Mouse (Mus musculus) thymus, postnatal 36 days (tissue): ENCODE data around the gene Rrp7a.
A peak's percentile ranks its signal among the peaks of the same experiment; 100 is the strongest.

Experiments used
- DNase-seq, 2 experiments: peaks; one replicate each; pipeline ENCODE4 v3.0.0; 2022; ENCODE audit warnings: mixed read lengths in 2 of 2

Rrp7a gene

GRCm38 (mm10) chr15:83111290-83111689 is 11.3 kb downstream of the Rrp7a start:
- DNase-seq, result no peak

GRCm38 (mm10) chr15:83107814-83108213 is 14.8 kb downstream of the Rrp7a start:
- DNase-seq, result no peak

GRCm38 (mm10) chr15:83106426-83106825 is 16.2 kb downstream of the Rrp7a start:
- DNase-seq, result no peak

GRCm38 (mm10) chr15:83103111-83103510 is 19.5 kb downstream of the Rrp7a start:
- DNase-seq, result no peak

GRCm38 (mm10) chr15:83100332-83100662 is 22.3 kb downstream of the Rrp7a start:
- no peak for DNase-seq

GRCm38 (mm10) chr15:83099533-83100331 is 22.9 kb downstream of the Rrp7a start:
- DNase-seq, result peak; percentile 95 to 96

- DNase-seq, result peak in 1 of 2 experiments; percentile 24
Observed at GRCm38 (mm10) chr15:83095950-83096349, 26.7 kb downstream of the Rrp7a start.

- DNase-seq, result no peak
Observed at GRCm38 (mm10) chr15:83093687-83094086, 28.9 kb downstream of the Rrp7a start.

GRCm38 (mm10) chr15:83090874-83091273 is 31.7 kb downstream of the Rrp7a start:
- no peak for DNase-seq

GRCm38 (mm10) chr15:83089429-83089605 is 33.3 kb downstream of the Rrp7a start, which contains the start of gene Serhl:
TSS of gene Serhl (plus strand) at chr15:83089506.
- DNase-seq, result no peak

- DNase-seq, result no peak
Observed at GRCm38 (mm10) chr15:83088495-83089428, 33.8 kb downstream of the Rrp7a start.

GRCm38 (mm10) chr15:83086636-83087328 is 35.8 kb downstream of the Rrp7a start:
- DNase-seq, result no peak

GRCm38 (mm10) chr15:83085901-83086300 is 36.7 kb downstream of the Rrp7a start:
- peak; percentile 60 to 65 for DNase-seq

- peak; percentile 36 to 52 for DNase-seq
Observed at GRCm38 (mm10) chr15:83084022-83084640, 38.5 kb downstream of the Rrp7a start.

- no peak for DNase-seq
Observed at GRCm38 (mm10) chr15:83083530-83083929, 39.1 kb downstream of the Rrp7a start.

- peak; percentile 16 to 24 for DNase-seq
Observed at GRCm38 (mm10) chr15:83075607-83076525, 46.7 kb downstream of the Rrp7a start.

- DNase-seq, result no peak
Observed at GRCm38 (mm10) chr15:83074179-83074578, 48.4 kb downstream of the Rrp7a start.

GRCm38 (mm10) chr15:83071752-83072151 is 50.8 kb downstream of the Rrp7a start:
- no peak for DNase-seq

- no peak for DNase-seq
Observed at GRCm38 (mm10) chr15:83070942-83071341, 51.7 kb downstream of the Rrp7a start.

- no peak for DNase-seq
Observed at GRCm38 (mm10) chr15:83068270-83068669, 54.3 kb downstream of the Rrp7a start.

GRCm38 (mm10) chr15:83065543-83065942 is 57.1 kb downstream of the Rrp7a start:
- no peak for DNase-seq
